In the genomic region with DNA sequence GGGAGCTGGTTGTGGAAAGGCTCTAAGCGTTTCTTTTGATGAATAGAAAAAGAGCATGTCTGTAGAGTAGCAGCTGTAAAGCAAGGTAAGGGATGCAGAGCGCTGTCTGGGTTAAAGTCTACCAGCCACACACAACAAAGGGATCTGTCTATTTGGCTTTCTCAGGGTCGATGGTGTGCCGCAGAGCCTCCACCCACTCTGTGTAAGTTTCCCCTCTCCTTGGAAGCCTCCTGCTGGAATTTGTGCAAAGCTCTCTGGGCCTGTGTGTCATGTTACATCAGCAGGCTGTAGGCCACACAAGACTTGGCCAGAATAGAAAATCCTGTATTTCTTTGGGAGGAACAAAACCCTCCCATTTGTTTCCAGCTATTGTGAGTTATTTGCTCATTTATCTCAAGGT, we compare ENCODE assay signal across 9 mouse cellular contexts. TPM values are rescaled to one million over a fixed set of nuclear protein-coding genes. Genes with fewer than 3 reads are reported as not detected.
A peak's percentile ranks its signal among the peaks of the same experiment; 100 is the strongest.
DNase-seq lines count a peak whose midpoint lies in the region; ATAC-seq and TF ChIP-seq lines count a peak whose summit lies in the region.
"Had no signal": no experiment of that assay in that cellular context is flagged by ENCODE, and none has a peak within 500 bp of the region (broad histone marks: within the 10 kb centered on the region; RNA-seq: fewer than 3 reads in every experiment).

No protein-coding gene starts in this region.

- WGBS in limb, embryonic 13.5 days: 31% methylated on average over 4 of the region's 4 CpGs
- WGBS in cerebellum, adult 2 months: 52% methylated on average over 4 of the region's 4 CpGs

- H3K36me3 ChIP-seq in testis, adult 2 months (ENCODE audit: control insufficient read depth, insufficient read depth, low read length): no peaks in the 10 kb centered on the region
- no peaks in the 10 kb centered on the region for H3K36me3 ChIP-seq in limb, embryonic 13.5 days

- peak; percentile 67 for ATAC-seq in limb, embryonic 13.5 days (ENCODE audit: low FRiP score, low read depth)
- ATAC-seq: forebrain, embryonic 13.5 days had no signal

- H3K9me3 ChIP-seq in limb, embryonic 13.5 days: no peaks in the 10 kb centered on the region
- H3K9me3 ChIP-seq: forebrain, embryonic 13.5 days had no signal

- H3K4me1 ChIP-seq in testis, adult 2 months (ENCODE audit: control insufficient read depth, insufficient read depth, low read length): no peaks in the 10 kb centered on the region
- peaks cover 14% of the 10 kb centered on the region; the same call in 1 of the 2 replicates for H3K4me1 ChIP-seq in limb, embryonic 13.5 days
- no peaks in the 10 kb centered on the region for H3K4me1 ChIP-seq in cerebellum, adult 2 months (ENCODE audit: control insufficient read depth, insufficient read depth, low read length)

- no peak for TF ChIP-seq POLR2A in testis, adult 2 months (IDR thresholded peaks at IDR 0.05; ENCODE audit: control insufficient read depth, low read depth, low read length)
- TF ChIP-seq POLR2A in cerebellum, adult 2 months (IDR thresholded peaks at IDR 0.05; ENCODE audit: borderline replicate concordance, insufficient read depth, low read length): no peak

- peak overlapping the region; percentile 39; the same call in 1 of the 2 replicates for H3K27ac ChIP-seq in testis, adult 2 months (ENCODE audit: control insufficient read depth, insufficient read depth, low read depth, low read length)
- peak overlapping the region; percentile 75 for H3K27ac ChIP-seq in limb, embryonic 13.5 days
- H3K27ac ChIP-seq in cerebellum, adult 2 months (ENCODE audit: insufficient read depth, low read length): no peak overlapping the region
- H3K27ac ChIP-seq: forebrain, embryonic 13.5 days had no signal

- H3K27me3 ChIP-seq in testis, adult 2 months (ENCODE audit: control insufficient read depth, insufficient read depth, low read length): no peaks in the 10 kb centered on the region
- H3K27me3 ChIP-seq in limb, embryonic 13.5 days: no peaks in the 10 kb centered on the region
- no peaks in the 10 kb centered on the region for H3K27me3 ChIP-seq in cerebellum, adult 2 months (ENCODE audit: control insufficient read depth, insufficient read depth, low read length)
- H3K27me3 ChIP-seq: forebrain, embryonic 13.5 days had no signal

- no peak overlapping the region for H3K4me3 ChIP-seq in testis, adult 2 months (ENCODE audit: control insufficient read depth, low read depth, low read length)
- no peak overlapping the region for H3K4me3 ChIP-seq in limb, embryonic 13.5 days
- no peak overlapping the region for H3K4me3 ChIP-seq in cerebellum, adult 2 months (replicated peaks; ENCODE audit: insufficient read depth, low read depth, low read length)
- H3K4me3 ChIP-seq: forebrain, embryonic 13.5 days had no signal

- H3K4me2 ChIP-seq in limb, embryonic 13.5 days (replicated peaks): no peak overlapping the region
- H3K4me2 ChIP-seq: forebrain, embryonic 13.5 days had no signal

- peak; percentile 13 for DNase-seq in adrenal gland, postnatal 14 days
- no peak for DNase-seq in adrenal gland, postnatal 4 days (ENCODE audit: low spot score in 2 of 2)
- DNase-seq in testis, postnatal 14 days (ENCODE audit: low spot score): no peak
- DNase-seq in cerebellum, adult 2 months: no peak
- DNase-seq in spleen, adult 12 weeks (ENCODE audit: low spot score): no peak
- DNase-seq in left cerebral cortex, adult 9 months (ENCODE audit: low spot score in 2 of 2): no peak

- TF ChIP-seq CTCF in testis, adult 2 months (IDR thresholded peaks at IDR 0.05; ENCODE audit: control insufficient read depth, insufficient read depth, insufficient replicate concordance, low read depth, low read length): no peak
- no peak for TF ChIP-seq CTCF in cerebellum, adult 2 months (IDR thresholded peaks at IDR 0.05; ENCODE audit: borderline replicate concordance, insufficient read depth, low read depth, low read length)

- H3K9ac ChIP-seq in limb, embryonic 13.5 days: no peak overlapping the region
- H3K9ac ChIP-seq: forebrain, embryonic 13.5 days had no signal

RNA-seq across cellular contexts. Expression of gene Qpct, which starts 17.3 kb away (rescaled TPM):
- 9.2 and 13.0 TPM in 2 replicates for total RNA-seq in adrenal gland, postnatal 14 days (2021)
- 10 to 100 TPM; 10.5 to 20.1 TPM for total RNA-seq in adrenal gland, postnatal 4 days (2021)
- polyA plus RNA-seq in testis, adult 2 months (2012; rRNA removed): 19.9 and 30.7 TPM in 2 replicates
- polyA plus RNA-seq in limb, embryonic 13.5 days (2015; fragmentation: Nextera tagmentation; extraction: Ambion mirVana): 4.1 and 5.7 TPM in 2 replicates
- 8.7 and 10.1 TPM in 2 replicates for polyA plus RNA-seq in cerebellum, adult 2 months (2012; rRNA removed)

RNA-seq across cellular contexts. Expression of gene Prkd3, which starts 48.4 kb away (rescaled TPM):
- 35.5 and 39.6 TPM in 2 replicates for total RNA-seq in adrenal gland, postnatal 14 days (2021)
- total RNA-seq in adrenal gland, postnatal 4 days (2021): 10 to 100 TPM; 48.7 to 49.5 TPM
- polyA plus RNA-seq in testis, adult 2 months (2012; rRNA removed): 3.2 and 4.2 TPM in 2 replicates
- 44.2 and 48.2 TPM in 2 replicates for polyA plus RNA-seq in limb, embryonic 13.5 days (2015; fragmentation: Nextera tagmentation; extraction: Ambion mirVana)
- polyA plus RNA-seq in cerebellum, adult 2 months (2012; rRNA removed): 11.1 and 14.7 TPM in 2 replicates
